Mouse (Mus musculus) thymus, postnatal 25 days (tissue): ENCODE data around the gene Apoa4.

ENCODE experiments used
- DNase-seq: peaks from one replicate; pipeline ENCODE4 v3.0.0; 2022

Apoa4 gene

DNA sequence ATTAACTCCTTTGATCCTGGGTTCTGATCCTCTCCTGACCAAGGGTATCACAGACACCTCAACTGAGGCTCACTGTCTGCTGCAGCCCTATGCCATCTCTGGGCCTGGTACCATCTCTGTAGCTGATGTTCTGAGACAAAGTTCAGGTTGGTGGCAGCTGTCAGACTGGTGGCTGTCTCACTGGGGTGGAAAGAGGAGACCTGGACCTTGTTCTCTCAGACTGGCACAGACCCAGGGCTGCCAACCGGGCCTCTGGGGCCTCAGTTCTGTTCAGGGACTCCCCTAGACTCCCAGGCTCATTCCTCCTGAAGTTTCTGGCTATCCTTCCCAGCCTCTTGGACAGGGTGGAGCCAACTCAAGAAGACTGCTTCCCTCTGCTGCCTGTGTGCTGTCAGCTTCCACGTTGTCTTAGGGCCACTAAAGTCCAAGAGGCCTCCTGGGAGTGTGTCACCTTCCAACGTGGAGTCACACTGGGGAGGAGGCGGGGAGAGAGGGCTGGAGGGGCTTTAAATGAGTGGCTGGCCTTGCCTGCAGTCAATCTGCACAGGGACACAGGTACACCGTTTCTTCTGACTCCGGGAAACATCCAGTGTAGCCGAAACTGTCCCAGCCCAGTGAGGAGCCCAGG lies at the start of gene Apoa4:
Gene Apoa4 (plus strand): TSS at position 171 of the 628 bp plus-strand sequence.
- no peak for DNase-seq

DNA sequence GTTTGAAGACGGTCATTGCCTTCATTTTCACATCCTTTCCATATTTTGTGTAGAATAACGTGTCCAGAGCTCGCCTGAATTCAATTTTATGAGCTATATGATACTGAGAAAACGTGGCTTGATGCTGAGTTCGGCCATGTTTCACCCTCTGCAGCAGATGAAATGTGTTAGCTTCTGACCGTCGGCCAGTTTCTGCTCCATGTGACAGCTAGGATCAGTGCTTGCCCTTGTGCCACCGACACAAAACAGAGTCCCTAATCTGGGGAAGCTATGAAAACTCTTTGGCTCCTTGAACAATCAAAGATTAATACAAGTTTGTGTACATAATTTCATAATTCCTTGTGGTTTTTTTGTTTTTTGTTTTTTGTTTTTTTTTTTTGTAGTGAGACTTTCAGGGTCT lies 49.3 kb upstream of the Apoa4 start:
- no peak for DNase-seq

GRCm38 (mm10) chr9:46191644-46192043 lies 48.9 kb upstream of the Apoa4 start:
- DNase-seq: peak; percentile 16

- no peak for DNase-seq
Observed at GRCm38 (mm10) chr9:46192642-46193041, 47.9 kb upstream of the Apoa4 start.

DNA sequence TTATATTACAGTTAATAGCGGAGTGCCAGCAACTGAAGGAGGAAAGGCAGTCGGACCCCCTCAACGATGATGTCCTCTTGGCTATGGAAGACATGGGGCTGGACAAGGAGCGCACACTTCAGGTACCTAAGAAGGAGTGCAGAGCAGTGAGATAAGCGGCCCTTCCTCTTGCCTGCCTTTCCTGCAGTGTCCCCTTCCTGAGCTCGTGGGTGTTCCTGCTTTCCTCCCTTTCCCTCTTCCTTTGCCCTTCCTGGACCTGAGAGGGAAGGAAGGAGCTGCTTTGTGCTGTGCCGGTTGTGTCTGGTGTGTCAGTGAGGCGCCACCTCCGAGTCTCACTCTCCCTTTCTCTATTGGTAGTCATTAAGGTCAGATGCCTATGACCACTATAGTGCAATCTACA lies 45.7 kb upstream of the Apoa4 start:
- DNase-seq: no peak

DNA sequence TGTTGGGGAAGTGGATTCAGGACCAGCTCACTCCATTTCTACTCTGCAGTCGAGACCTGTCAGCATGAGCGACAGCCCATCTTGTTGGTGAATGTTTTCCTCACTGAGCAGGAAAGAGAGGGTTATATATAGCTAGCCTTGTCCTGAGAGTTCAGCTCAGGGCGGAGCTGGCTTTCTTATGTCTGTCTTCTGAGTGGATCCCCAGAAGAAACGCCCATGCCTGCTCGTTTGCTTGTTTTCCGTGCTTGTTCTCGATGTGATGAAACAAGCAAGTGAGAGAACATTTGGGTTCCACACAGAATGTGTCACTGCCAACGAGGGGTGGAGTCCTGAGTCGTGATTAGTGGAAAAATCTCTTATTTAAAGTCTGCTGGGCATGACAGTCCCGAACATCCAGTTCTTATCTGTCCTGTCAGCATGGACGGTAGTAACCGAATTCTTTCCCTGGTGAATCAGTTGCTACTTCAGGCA lies 43.8 kb upstream of the Apoa4 start:
- no peak for DNase-seq

DNA sequence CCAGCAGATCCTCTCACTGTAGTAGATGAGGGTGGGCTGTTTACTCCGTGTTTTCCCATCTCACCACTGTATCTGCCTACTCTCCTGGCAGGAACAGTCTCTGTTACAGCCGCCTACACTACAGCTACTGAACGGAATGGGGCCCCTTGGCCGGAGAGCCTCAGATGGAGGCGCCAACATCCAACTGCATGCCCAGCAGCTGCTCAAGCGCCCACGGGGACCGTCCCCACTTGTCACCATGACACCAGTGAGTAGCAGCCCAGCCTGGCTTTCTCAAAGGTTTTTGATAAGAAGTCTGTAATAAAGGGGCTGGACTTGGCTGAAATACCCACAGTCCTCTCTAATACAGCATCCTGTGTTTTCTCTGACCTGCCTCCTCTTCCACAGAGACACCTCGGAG lies 42.0 kb upstream of the Apoa4 start:
- DNase-seq: no peak

DNA sequence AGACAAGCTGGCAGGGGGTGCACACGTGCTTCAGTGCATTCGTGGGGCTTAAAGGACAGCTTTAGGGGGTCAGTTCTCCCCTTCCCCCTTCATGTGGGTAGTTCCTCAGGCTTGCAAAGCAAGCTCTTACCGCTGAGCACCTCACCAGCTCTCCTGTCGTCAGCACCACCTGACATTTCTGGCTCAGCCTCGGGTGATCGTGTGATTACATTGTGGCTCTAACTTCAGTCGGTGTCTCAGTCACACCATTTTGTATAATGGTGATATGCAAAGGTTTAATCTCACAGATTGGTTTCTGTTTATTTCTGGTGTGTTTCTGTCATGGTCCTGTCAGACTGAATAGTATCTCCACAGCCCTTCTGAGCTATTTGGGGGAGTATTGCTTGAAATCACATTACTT lies 41.6 kb upstream of the Apoa4 start:
- no peak for DNase-seq

DNA sequence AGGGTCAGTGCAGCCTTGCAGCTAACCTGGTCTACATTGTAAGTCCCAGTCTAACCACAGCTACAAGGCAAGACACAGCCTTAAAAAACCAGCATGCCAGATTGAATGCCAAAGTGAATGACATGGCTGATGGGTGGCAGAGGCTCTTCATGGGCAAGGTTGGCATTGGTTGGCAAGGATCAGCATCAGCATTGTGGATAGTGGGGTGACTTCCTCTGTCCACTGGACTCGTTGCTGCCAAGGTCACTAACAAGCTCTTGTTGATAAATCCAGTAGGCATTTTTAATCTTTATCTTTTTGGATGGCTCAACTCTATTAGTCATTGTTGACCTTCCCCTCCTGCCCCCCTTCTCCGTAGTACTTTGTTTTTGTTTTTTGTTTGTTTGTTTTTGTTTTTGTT lies 40.9 kb upstream of the Apoa4 start:
- DNase-seq: no peak

- no peak for DNase-seq
Observed at GRCm38 (mm10) chr9:46206834-46207500, 33.5 kb upstream of the Apoa4 start.

GRCm38 (mm10) chr9:46207501-46207869 lies 33.0 kb upstream of the Apoa4 start:
- DNase-seq: no peak

- DNase-seq: no peak
Observed at GRCm38 (mm10) chr9:46208401-46208974, 32.0 kb upstream of the Apoa4 start.

DNA sequence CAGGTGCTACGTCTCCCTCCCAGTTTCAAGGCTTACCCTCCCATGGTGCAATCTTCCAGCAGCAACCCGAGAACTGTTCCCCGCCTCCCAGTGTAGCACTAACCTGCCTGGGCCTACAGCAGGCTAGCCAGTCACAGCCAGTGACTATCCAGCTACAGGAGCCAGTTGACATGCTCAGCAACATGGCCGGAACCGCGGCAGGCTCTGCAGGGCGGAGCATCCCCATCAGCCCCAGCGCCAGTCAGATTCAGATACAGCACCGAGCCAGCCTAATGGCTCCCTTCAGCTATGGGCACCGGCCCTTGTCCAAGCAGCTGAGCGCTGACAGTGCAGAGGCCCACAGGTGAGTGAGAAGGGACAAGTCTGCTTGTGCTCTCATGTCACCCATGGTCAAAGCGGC lies 30.0 kb upstream of the Apoa4 start:
- no peak for DNase-seq

DNA sequence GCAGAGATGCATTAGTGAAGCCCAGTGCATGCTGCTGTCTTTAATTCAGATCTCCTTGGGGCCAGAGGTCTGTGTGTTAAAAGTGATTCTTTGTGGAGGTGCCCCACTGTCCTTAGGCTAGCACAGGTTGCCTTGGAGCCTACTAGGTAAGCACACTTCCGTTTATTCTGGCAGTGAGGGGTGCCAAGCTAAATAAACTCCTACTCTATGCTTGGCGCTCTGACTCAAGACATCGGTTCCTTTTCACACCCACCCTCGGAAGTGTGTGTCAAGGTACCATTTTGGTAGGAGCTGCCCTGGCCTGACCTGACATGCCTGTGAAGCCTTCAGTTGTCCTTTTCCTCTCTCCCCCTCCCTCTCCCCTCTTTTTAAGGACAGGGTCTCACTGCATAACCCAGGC lies 26.2 kb upstream of the Apoa4 start:
- no peak for DNase-seq

DNA sequence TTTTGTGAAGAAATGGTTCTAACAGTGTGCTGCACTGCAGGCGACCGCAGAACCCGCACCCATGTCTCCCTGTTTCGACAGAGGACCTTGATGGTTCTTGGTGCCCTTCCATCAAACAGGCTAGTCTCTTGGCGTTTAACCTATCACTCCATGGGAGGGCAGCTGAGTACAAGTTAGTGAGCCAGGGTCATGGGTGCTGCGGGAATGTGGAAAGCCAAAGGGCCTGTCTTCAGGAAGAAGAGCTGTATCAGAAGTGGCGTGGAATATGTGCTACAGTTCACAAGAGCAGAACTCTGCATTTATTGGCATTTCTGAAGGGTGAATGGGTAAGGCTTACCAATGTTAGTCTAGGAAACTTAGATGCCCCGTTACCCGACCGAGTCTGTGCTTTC lies 25.6 kb upstream of the Apoa4 start:
- no peak for DNase-seq

- no peak for DNase-seq
Observed at GRCm38 (mm10) chr9:46215338-46216322, 24.9 kb upstream of the Apoa4 start.

- no peak for DNase-seq
Observed at GRCm38 (mm10) chr9:46216744-46217470, 23.6 kb upstream of the Apoa4 start.

DNA sequence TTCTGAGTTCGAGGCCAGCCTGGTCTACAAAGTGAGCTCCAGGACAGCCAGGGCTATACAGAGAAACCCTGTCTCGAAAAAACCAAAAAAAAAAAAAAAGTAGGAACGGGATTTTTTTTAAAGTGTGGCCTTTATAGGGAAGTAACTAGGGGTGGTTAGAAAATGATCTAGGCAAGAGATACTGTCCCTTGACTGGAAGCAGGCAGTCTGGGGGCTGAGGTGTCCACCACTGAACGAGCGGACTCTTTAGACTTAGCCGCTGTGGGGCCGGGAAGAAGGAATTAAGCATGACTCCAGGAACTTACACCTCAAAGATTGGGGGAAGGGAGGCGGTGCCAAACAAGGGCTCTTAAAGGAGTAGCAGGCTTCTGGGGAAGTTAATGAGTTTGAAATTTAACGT lies 22.3 kb upstream of the Apoa4 start:
- DNase-seq: no peak

DNA sequence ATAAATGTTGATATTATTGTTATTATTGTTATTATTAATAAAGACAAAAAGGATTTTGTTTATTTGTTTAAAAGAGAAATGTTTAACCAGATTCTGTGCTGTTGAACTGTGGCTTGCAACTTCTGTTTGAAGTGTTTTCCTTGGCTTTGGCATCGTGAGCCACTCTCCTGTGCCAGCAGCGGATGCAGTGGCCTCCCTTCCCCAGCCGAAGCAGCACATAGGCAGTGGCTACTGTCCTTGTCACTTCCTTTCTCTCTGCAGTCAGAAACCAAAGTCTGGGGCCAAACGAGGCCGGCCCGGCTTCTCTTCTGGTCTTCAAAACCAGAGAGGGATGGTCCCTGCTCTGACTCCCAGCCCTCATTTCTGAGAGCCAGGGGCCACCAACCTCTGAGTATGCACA lies 17.4 kb upstream of the Apoa4 start:
- no peak for DNase-seq

- no peak for DNase-seq
Observed at GRCm38 (mm10) chr9:46224101-46224500, 16.4 kb upstream of the Apoa4 start.

- no peak for DNase-seq
Observed at GRCm38 (mm10) chr9:46224945-46225660, 15.4 kb upstream of the Apoa4 start.

GRCm38 (mm10) chr9:46227064-46227614 lies 13.4 kb upstream of the Apoa4 start:
- DNase-seq: no peak
